Mouse (Mus musculus): ENCODE measurements around the gene Extl1. TPM values are rescaled to one million over a fixed set of nuclear protein-coding genes. Genes with fewer than 3 reads are reported as not detected.

The Extl1 gene
- polyA plus RNA-seq, 1 experiment, result 13.0 TPM

DNA sequence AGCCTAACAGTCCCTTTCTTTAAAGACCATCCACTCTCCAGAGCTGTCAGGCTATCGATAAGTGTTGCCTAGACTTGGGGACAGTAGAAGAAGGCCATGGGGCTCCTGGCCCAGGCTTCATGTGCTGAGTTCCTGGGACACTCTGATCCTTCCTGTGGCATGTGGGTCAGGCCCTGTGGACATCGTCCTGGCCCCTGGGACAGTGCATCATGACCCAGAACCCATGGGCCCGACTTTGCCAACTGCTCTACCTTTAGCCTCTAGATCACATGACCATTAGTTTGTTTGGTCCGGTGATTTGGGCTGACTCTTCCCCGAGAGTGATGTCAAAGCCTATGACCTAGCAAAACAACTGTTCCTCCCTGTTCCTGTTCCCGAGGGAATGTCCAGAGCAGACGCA is 73.5 kb downstream of the Extl1 start:
- Histone ChIP-seq H3K27me3 (ENCODE audit: control insufficient read depth, insufficient read depth, low read length) (no peaks in the 10 kb centered on the region), H3K4me3 (replicated peaks; ENCODE audit: insufficient read depth, low read depth, low read length) (no peak overlapping the region), H3K4me1 (ENCODE audit: control insufficient read depth, insufficient read depth, low read length) (no peaks in the 10 kb centered on the region), H3K27ac (ENCODE audit: insufficient read depth, low read length) (no peak overlapping the region)
- DNase-seq, result no peak
- WGBS, result 85% methylated on average over 7 of the region's 7 CpGs
- TF ChIP-seq POLR2A (IDR thresholded peaks at IDR 0.05; ENCODE audit: borderline replicate concordance, insufficient read depth, low read length), result no peak
- no peak for TF ChIP-seq CTCF (IDR thresholded peaks at IDR 0.05; ENCODE audit: borderline replicate concordance, insufficient read depth, low read depth, low read length)

DNA sequence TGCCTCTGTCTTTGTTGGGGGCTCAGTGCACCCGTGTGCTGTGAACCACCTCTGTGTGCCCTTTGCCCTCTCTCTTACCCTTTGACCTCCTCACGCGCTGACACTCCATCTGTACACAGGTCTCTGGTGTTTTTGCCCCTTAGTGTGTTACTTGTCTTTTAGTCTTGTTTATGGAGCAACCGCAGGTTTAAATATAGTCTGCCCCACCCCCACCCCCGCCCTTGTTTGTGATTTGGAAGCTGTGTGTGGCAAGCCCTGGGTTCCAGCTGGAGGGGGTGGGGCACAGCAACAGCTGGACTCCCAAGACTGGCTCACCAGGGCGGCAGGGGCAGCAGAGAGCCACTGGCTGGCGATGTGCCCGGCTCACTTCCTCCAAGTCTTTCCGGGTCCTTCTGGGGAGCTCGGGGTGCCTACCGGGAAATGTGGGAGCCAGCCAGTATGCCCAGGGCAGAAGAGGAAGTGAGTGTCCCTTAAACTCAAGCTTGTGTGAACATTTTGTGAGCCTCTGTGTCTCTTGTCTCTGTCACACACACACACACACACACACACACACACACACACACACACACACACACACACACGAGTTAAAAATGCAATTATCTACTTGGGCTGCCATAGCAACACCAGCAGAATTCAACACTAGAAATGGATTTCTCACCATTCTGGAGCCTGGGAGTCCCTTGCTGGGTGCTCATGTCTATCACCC is 76.1 kb downstream of the Extl1 start:
- Histone ChIP-seq H3K27ac (ENCODE audit: insufficient read depth, low read length) (no peak overlapping the region), H3K27me3 (ENCODE audit: control insufficient read depth, insufficient read depth, low read length) (no peaks in the 10 kb centered on the region), H3K4me1 (ENCODE audit: control insufficient read depth, insufficient read depth, low read length) (no peaks in the 10 kb centered on the region), H3K4me3 (replicated peaks; ENCODE audit: insufficient read depth, low read depth, low read length) (no peak overlapping the region)
- WGBS, result 4% methylated on average over 12 of the region's 12 CpGs
- TF ChIP-seq CTCF (IDR thresholded peaks at IDR 0.05; ENCODE audit: borderline replicate concordance, insufficient read depth, low read depth, low read length) (no peak), POLR2A (IDR thresholded peaks at IDR 0.05; ENCODE audit: borderline replicate concordance, insufficient read depth, low read length) (no peak)
- no peak for DNase-seq

DNA sequence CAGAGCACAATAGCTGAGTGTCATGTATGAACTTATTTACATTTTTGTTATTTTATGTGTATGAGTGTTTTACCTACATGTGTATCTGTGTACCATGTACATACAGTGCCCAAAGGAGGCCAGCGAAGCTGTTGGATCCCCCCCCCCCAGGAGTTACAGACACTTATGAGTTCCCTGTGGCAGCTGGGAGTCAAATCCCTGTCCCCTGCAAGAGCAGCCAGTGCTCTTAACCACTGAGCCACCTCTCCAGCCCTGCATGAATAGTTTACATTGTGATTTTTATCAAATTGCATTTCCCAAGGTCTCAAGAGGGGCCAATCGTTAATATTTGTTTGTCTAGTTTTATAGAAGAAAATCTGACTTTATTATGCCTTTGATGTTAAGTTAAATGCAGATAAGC is 76.7 kb downstream of the Extl1 start:
- TF ChIP-seq CTCF (IDR thresholded peaks at IDR 0.05; ENCODE audit: borderline replicate concordance, insufficient read depth, low read depth, low read length) (no peak), POLR2A (IDR thresholded peaks at IDR 0.05; ENCODE audit: borderline replicate concordance, insufficient read depth, low read length) (no peak)
- Histone ChIP-seq H3K27ac (ENCODE audit: insufficient read depth, low read length) (no peak overlapping the region), H3K4me3 (replicated peaks; ENCODE audit: insufficient read depth, low read depth, low read length) (no peak overlapping the region), H3K4me1 (ENCODE audit: control insufficient read depth, insufficient read depth, low read length) (no peaks in the 10 kb centered on the region), H3K27me3 (ENCODE audit: control insufficient read depth, insufficient read depth, low read length) (no peaks in the 10 kb centered on the region)
- DNase-seq, result no peak
- 64% methylated on average over 2 of the region's 2 CpGs for WGBS

Other genes with a start within 250 kb of the Extl1 start
- 24.8 and 25.2 TPM in 2 replicates for gene Cep85, start 196.7 kb downstream of the Extl1 start, polyA plus RNA-seq (2012; rRNA removed)
- not detected in 2 replicates for gene Gm7534, start 180.8 kb downstream of the Extl1 start, polyA plus RNA-seq (2012; rRNA removed)
- gene Catsper4, start 156.5 kb downstream of the Extl1 start, polyA plus RNA-seq (2012; rRNA removed), result 0.08 TPM in 1 of 2 replicates, not detected in the other
- 0.55 and 0.56 TPM in 2 replicates for gene Cnksr1, start 145.5 kb downstream of the Extl1 start, polyA plus RNA-seq (2012; rRNA removed)
- gene E130218I03Rik, start 140.2 kb downstream of the Extl1 start, polyA plus RNA-seq (2012; rRNA removed), result 0.52 and 0.84 TPM in 2 replicates
- 10.7 and 11.7 TPM in 2 replicates for gene Zfp593, start 138.3 kb downstream of the Extl1 start, polyA plus RNA-seq (2012; rRNA removed)
- gene Gm30191, start 136.9 kb downstream of the Extl1 start, polyA plus RNA-seq (2012; rRNA removed), result 1.8 and 1.9 TPM in 2 replicates
- 6.6 and 7.6 TPM in 2 replicates for gene Grrp1, start 129.7 kb downstream of the Extl1 start, polyA plus RNA-seq (2012; rRNA removed)
- 8.9 and 9.6 TPM in 2 replicates for gene Pdik1l, start 96.0 kb downstream of the Extl1 start, polyA plus RNA-seq (2012; rRNA removed)
- gene Trim63, start 68.7 kb downstream of the Extl1 start, polyA plus RNA-seq (2012; rRNA removed), result 0.07 and 0.24 TPM in 2 replicates
- 0.13 and 0.20 TPM in 2 replicates for gene Slc30a2, start 40.7 kb downstream of the Extl1 start, polyA plus RNA-seq (2012; rRNA removed)
- 7.1 and 8.9 TPM in 2 replicates for gene Pafah2, start 12.5 kb upstream of the Extl1 start, polyA plus RNA-seq (2012; rRNA removed)
- 361 and 454 TPM in 2 replicates for gene Stmn1, start 84.5 kb upstream of the Extl1 start, polyA plus RNA-seq (2012; rRNA removed)
- gene Paqr7, start 112.8 kb upstream of the Extl1 start, polyA plus RNA-seq (2012; rRNA removed), result 86.0 and 99.2 TPM in 2 replicates
- 0.24 and 0.65 TPM in 2 replicates for gene Aunip, start 127.1 kb upstream of the Extl1 start, polyA plus RNA-seq (2012; rRNA removed)
- 146 and 148 TPM in 2 replicates for gene Mtfr1l, start 151.5 kb upstream of the Extl1 start, polyA plus RNA-seq (2012; rRNA removed)
- gene Selenon, start 168.3 kb upstream of the Extl1 start, polyA plus RNA-seq (2012; rRNA removed), result 37.8 and 43.1 TPM in 2 replicates